Mouse (Mus musculus) forebrain, embryonic 13.5 days (tissue): Measurements from ENCODE around the gene Dapp1. TPM values are rescaled to one million over a fixed set of nuclear protein-coding genes. Genes with fewer than 3 reads are reported as not detected.
"Not testable (repeated sequence)": the region's sequence is repeated elsewhere in the genome, so short reads cannot be mapped to it uniquely, and the experiment has no call there.

Experiments
- ATAC-seq: fragments of 200-750 bp; cut with Nextera tagmentation; 2 replicates; pipeline ENCODE4 v1.8.0; 2017
- H3K27ac ChIP-seq: fragments of 300-500 bp; sonication (generic); 2 replicates; pipeline ENCODE4 v1.5.1; 2015; ENCODE audit warnings: inconsistent platforms, mild to moderate bottlenecking, moderate library complexity
- H3K27me3 ChIP-seq: fragments of 300-500 bp; sonication (generic); 2 replicates; pipeline ENCODE4 v1.6.1; 2015; ENCODE audit warnings: mild to moderate bottlenecking, inconsistent platforms
- H3K36me3 ChIP-seq: fragments of 300-500 bp; sonication (generic); 2 replicates; pipeline ENCODE4 v1.6.1; 2015; ENCODE audit warnings: mild to moderate bottlenecking, inconsistent platforms; ENCODE audit not compliant: poor library complexity, severe bottlenecking
- H3K4me1 ChIP-seq: fragments of 300-500 bp; sonication (generic); 2 replicates; pipeline ENCODE4 v1.6.1; 2015; ENCODE audit warnings: inconsistent platforms
- H3K4me2 ChIP-seq: fragments of 300-500 bp; sonication (generic); 2 replicates; pipeline ENCODE4 v1.6.1; 2015; ENCODE audit warnings: inconsistent platforms, mild to moderate bottlenecking, moderate library complexity
- H3K4me3 ChIP-seq: fragments of 300-500 bp; sonication (generic); 2 replicates; pipeline ENCODE4 v1.5.1; 2015; ENCODE audit warnings: mild to moderate bottlenecking, inconsistent platforms
- H3K9ac ChIP-seq: fragments of 300-500 bp; sonication (generic); 2 replicates; pipeline ENCODE4 v1.6.1; 2015; ENCODE audit warnings: mild to moderate bottlenecking, inconsistent platforms
- H3K9me3 ChIP-seq: fragments of 300-500 bp; sonication (generic); replicated peaks from 2 replicates; pipeline ENCODE4 v1.6.1; 2016; ENCODE audit warnings: inconsistent platforms
- WGBS: fragments of 180-500 bp; shearing (Covaris S2); methylation state at CpG from one replicate; pipeline ENCODE4 v1.1.7; 2015; 5-methylcytosine and 5-hydroxymethylcytosine counted together
- polyA plus RNA-seq: library from polyadenylated mRNA; unstranded; fragments of >200 nt; fragmentation: Nextera tagmentation; extraction: Ambion mirVana; gene quantifications from 2 replicates; pipeline ENCODE4 v1.2.1, GENCODE M21; 2015

Dapp1 gene
- polyA plus RNA-seq, 1 experiment from 2014 or later, result 3.9 TPM

DNA sequence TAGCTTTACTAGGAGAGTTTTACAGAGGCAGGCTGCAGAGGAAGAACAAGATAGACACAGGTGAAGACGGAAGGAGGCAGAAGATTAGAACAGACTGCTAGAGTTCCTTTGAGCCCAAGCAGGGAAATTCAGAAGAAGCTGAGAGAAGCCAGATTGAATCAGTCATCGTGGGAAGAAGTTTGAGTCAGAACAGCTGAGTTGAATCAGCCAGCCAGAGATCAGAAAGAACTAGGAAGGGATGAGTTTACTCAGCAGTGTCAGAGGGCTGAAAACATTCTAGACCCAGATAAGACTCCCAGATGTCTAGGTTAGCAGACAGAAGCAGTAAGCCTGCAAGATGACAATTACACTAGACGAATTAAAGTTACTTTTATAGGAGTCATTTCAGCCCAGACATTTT lies 47.4 kb downstream of the Dapp1 start:
- 79% methylated on average over 3 of the region's 3 CpGs for WGBS
- ATAC-seq, result no peak
- H3K9ac ChIP-seq, result no peak overlapping the region
- H3K9me3 ChIP-seq, result no peaks in the 10 kb centered on the region
- peaks cover 21% of the 10 kb centered on the region for H3K36me3 ChIP-seq
- no peak overlapping the region for H3K27ac ChIP-seq
- no peaks in the 10 kb centered on the region for H3K27me3 ChIP-seq
- H3K4me3 ChIP-seq, result no peak overlapping the region
- H3K4me2 ChIP-seq, result no peak overlapping the region
- H3K4me1 ChIP-seq, result no peaks in the 10 kb centered on the region

DNA sequence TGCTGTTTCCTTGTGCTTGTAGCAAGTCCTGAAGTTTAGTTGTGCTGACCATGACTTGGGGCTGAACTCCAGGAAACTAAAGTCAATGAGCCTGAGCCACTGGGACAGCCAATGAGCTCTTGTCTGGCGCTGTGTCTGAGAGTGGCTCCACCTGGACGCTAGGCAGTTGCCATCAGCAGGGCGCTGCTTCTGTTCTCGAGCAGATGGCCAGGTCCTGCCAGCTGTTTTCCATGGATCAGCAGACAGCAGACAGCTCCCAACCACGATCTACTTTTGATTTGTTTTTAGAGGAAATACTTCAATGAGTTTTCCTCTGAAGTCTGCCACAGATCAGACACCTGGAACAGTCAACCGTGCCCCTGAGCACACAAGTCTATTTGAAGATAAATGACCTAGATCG lies 48.6 kb downstream of the Dapp1 start:
- Histone ChIP-seq H3K36me3 (peaks cover 29% of the 10 kb centered on the region), H3K4me1 (no peaks in the 10 kb centered on the region), H3K27me3 (no peaks in the 10 kb centered on the region), H3K4me2 (no peak overlapping the region), H3K9me3 (no peaks in the 10 kb centered on the region), H3K27ac (no peak overlapping the region), H3K4me3 (no peak overlapping the region), H3K9ac (no peak overlapping the region)
- no peak for ATAC-seq
- 84% methylated on average over 7 of the region's 7 CpGs for WGBS

DNA sequence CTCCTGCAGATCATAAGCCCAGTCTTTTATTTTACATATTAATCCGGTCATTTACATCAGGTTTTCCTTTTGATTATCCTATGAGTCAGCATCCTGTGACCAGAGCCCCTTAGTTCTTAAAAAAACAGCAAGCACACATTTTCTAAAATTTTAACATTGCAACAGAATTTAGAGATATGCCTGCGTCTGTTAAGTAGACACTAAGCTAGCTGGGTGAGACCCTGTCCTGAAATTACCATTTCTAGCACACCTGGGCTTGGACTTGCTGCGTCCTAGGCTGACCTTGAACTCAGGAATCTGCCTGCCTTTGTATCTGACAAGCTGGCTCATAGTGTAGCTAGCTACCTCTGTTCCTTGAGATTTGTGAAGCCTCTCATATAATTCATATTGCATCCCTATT lies 51.4 kb downstream of the Dapp1 start:
- 90% methylated on average over 3 of the region's 3 CpGs for WGBS
- peaks cover 55% of the 10 kb centered on the region for H3K36me3 ChIP-seq
- no peak for ATAC-seq

DNA sequence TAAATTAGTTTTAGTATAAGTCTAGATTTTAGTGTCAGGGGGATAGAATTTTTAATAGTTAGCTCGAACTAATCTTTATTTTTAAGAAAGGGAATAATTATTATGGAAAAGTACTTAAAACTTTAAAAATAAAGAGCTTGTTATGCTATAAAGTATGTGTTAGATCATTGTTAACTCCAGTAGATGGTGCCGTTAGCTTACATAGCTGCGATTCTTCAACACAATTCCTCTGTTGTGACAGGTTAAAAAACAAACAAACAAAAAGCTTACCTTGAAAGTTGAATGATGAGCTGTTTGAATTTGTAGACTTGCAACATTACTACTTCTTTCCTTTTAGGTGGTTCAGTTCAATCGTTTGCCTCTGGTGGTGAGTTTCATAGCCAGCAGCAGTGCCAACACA lies 54.3 kb downstream of the Dapp1 start:
- peaks cover 68% of the 10 kb centered on the region for H3K36me3 ChIP-seq
- H3K9me3 ChIP-seq, result no peaks in the 10 kb centered on the region

More for the DNA sequence above, 51.4 kb downstream of the Dapp1 start:
- H3K4me2 ChIP-seq, result no peak overlapping the region
- no peak overlapping the region for H3K9ac ChIP-seq
- H3K27me3 ChIP-seq, result no peaks in the 10 kb centered on the region
- H3K4me1 ChIP-seq, result no peaks in the 10 kb centered on the region
- H3K4me3 ChIP-seq, result no peak overlapping the region
- H3K9me3 ChIP-seq, result no peaks in the 10 kb centered on the region
- H3K27ac ChIP-seq, result no peak overlapping the region

DNA sequence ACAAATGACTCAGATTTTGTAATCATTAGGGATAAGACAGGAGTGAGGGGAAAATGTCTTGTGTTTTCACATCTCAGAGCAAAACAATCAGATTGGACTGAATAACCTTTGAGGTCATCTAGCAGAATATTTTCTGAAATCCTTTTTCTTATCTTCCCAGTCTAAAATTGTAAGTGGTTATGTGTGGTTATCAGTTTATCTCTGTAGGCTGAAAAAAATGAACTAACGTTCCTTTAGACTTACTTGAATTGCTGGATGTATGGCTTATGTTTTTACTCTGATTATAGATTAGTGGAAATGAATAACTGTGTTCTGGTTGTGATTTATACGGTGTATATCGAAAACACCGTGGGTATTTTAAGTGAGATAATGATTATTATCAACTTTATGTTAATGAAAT lies 60.8 kb downstream of the Dapp1 start:
- Histone ChIP-seq H3K36me3 (peaks cover 30% of the 10 kb centered on the region), H3K27me3 (no peaks in the 10 kb centered on the region), H3K9me3 (no peaks in the 10 kb centered on the region), H3K27ac (no peak overlapping the region), H3K4me2 (no peak overlapping the region), H3K4me3 (no peak overlapping the region), H3K4me1 (peaks cover 19% of the 10 kb centered on the region), H3K9ac (no peak overlapping the region)
- WGBS, result 95% methylated on average over 4 of the region's 4 CpGs
- no peak for ATAC-seq

More for the DNA sequence above, 54.3 kb downstream of the Dapp1 start:
- Histone ChIP-seq H3K9ac (no peak overlapping the region), H3K4me1 (no peaks in the 10 kb centered on the region), H3K4me3 (no peak overlapping the region), H3K27ac (no peak overlapping the region), H3K27me3 (no peaks in the 10 kb centered on the region), H3K4me2 (no peak overlapping the region)
- no peak for ATAC-seq
- WGBS, result 92% methylated on average over 4 of the region's 4 CpGs

DNA sequence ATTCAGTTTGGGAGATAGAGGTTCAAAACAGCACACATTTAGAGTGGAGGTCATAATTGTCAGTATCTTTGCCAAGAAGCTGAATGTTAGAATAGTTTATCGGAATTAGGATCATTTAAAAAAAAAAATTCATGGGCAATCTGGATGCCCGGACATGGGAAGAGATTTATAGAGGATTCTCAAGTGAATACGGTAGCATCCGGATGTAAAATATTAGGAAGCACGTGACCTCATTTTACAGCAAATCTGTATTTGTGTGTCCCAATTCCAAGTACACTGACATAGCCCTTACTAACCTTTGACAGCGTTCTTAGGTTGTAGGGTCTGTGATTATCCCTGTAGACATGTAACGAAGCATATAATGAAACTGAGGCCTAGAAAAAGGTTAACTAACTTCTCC lies 61.9 kb downstream of the Dapp1 start:
- Histone ChIP-seq H3K27ac (no peak overlapping the region), H3K4me1 (peaks cover 19% of the 10 kb centered on the region), H3K9me3 (no peaks in the 10 kb centered on the region), H3K9ac (peak overlapping the region; percentile 88), H3K27me3 (no peaks in the 10 kb centered on the region), H3K4me3 (peak overlapping the region; percentile 93), H3K36me3 (peaks cover 23% of the 10 kb centered on the region), H3K4me2 (peak overlapping the region; percentile 81)
- no peak for ATAC-seq
- 94% methylated on average over 7 of the region's 7 CpGs for WGBS

DNA sequence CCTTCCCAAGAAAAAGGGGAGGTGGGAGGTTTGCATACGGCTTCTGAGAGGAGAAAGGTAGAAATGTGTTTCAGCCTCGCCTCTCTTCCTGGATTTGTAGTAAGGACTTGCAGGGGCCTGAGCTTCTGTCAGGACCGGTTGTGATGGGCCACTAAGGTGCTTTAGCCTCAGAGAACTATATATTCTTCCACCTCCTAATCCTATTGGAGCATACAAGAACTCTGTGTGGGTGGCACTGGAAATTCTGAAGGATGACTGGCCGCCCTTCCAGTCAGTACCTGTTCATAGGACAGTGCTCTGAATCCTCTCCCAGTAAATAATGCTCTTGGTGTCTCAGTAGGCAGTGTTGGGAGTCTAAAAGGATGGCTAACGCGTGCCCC lies 62.4 kb downstream of the Dapp1 start:
- Histone ChIP-seq H3K4me2 (peak overlapping the region; percentile 81), H3K27ac (peak overlapping the region; percentile 80; the same call in 1 of the 2 replicates), H3K9ac (peak overlapping the region; percentile 88), H3K9me3 (no peaks in the 10 kb centered on the region), H3K27me3 (no peaks in the 10 kb centered on the region), H3K4me3 (peak overlapping the region; percentile 93), H3K36me3 (peaks cover 19% of the 10 kb centered on the region), H3K4me1 (peaks cover 19% of the 10 kb centered on the region)
- ATAC-seq, result peak; percentile 19
- WGBS, result 19% methylated on average over 6 of the region's 6 CpGs

DNA sequence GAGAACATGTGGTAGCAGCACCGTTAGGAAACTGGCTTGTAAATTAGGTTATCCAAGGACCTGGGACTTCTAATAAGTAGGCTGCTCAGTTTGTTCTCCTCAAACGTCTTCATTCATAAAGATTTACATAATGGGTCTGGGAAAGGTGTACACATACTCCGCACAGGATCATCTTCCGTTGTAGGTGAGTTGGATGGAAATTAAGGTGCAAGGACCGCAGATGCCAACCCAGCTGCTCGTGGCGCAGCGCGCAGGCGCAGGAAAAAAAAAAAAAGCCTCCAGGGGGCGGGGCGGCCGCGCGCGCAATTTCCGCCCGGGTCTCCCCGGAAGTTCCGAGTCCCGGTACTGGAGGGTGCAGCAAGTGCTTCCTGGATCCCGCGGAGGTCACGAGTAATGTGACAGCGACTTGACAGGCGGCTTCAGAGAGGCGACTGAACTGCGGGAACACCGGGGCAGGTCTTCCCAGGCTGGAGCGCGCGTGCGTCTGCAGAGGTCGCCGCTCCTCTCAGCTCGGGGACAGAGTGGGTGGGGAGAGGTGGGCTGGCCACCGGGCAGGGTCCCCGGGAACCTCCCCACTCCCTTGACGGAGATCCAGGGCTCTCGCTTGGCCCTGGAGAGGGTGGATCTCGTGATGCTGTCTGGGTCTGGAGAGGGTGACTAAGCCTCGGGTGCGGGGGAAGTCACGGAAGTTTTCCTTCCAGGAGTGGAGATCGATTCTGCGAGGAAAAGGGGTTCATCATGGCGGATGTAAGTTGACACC lies 63.0 kb downstream of the Dapp1 start, which contains the start of gene Lamtor3:
Gene Lamtor3, plus strand, starts transcription at position 335 of the 760 bp plus-strand sequence.
- under 1% methylated on average over 47 of the region's 47 CpGs for WGBS
- peak within 1 kb of the TSS; percentile 88 for H3K9ac ChIP-seq
- H3K4me3 ChIP-seq, result peak within 1 kb of the TSS; percentile 93
- H3K27me3 ChIP-seq, result no peaks in the 10 kb centered on the region
- no peaks in the 10 kb centered on the region for H3K9me3 ChIP-seq
- ATAC-seq, result peak; percentile 95
- peak within 1 kb of the TSS; percentile 80 for H3K27ac ChIP-seq
- peaks cover 15% of the 10 kb centered on the region for H3K36me3 ChIP-seq
- peaks cover 19% of the 10 kb centered on the region for H3K4me1 ChIP-seq
- H3K4me2 ChIP-seq, result peak within 1 kb of the TSS; percentile 81

DNA sequence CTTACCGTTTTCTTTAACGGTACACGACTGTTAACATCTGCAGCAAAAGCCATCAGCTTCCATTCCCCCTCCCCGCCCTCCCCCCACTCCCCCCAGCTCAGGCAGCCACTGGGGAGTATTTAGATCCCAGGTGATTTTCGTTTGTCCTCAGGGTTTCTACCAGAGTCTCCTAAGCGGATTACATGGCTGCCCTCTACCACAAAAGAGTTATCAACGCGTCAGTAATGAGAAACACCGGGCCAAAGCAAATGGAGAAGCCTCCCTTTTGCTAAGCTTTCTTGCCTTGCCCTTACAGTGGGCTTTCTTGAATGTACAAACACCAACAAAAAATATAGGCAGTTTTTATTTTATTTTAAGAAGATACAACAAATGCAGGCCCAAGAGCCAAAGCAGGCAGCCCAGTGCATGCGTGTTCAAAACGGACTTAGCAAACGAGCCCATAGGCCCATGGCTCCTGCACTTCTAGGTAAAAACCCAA lies 63.6 kb downstream of the Dapp1 start:
- 5% methylated on average over 12 of the region's 12 CpGs for WGBS
- H3K4me3 ChIP-seq, result peak overlapping the region; percentile 93
- peaks cover 15% of the 10 kb centered on the region for H3K36me3 ChIP-seq
- peak overlapping the region; percentile 88 for H3K9ac ChIP-seq
- ATAC-seq, result peak; percentile 48
- H3K4me1 ChIP-seq, result peaks cover 19% of the 10 kb centered on the region
- H3K27me3 ChIP-seq, result no peaks in the 10 kb centered on the region
- H3K27ac ChIP-seq, result peak overlapping the region; percentile 80
- H3K4me2 ChIP-seq, result peak overlapping the region; percentile 81
- H3K9me3 ChIP-seq, result no peaks in the 10 kb centered on the region

DNA sequence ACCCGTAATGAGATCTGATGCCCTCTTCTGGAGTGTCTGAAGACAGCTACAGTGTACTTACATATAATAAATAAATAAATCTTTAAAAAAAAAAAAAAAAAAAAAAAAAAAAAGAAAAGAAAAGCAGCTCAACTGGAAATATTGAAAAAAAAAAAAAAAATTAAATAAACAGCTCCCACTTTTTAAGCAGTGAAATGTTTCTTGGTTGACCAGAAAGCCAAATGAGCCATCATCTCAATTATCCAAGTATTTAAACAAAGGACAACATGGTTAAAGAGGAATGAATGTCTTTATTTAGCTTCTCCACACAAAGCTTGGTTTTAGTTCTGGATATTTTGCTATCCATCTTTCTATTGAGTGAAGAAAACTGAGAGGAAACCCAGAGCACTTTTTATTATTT lies 66.8 kb downstream of the Dapp1 start:
- no CpG with 5 or more reads among the region's 1 CpGs for WGBS
- not testable (repeated sequence) for H3K4me2 ChIP-seq, H3K9ac ChIP-seq, H3K9me3 ChIP-seq, ATAC-seq, H3K36me3 ChIP-seq, H3K4me3 ChIP-seq, H3K27ac ChIP-seq, H3K27me3 ChIP-seq
- peaks cover 17% of the 10 kb centered on the region for H3K4me1 ChIP-seq

DNA sequence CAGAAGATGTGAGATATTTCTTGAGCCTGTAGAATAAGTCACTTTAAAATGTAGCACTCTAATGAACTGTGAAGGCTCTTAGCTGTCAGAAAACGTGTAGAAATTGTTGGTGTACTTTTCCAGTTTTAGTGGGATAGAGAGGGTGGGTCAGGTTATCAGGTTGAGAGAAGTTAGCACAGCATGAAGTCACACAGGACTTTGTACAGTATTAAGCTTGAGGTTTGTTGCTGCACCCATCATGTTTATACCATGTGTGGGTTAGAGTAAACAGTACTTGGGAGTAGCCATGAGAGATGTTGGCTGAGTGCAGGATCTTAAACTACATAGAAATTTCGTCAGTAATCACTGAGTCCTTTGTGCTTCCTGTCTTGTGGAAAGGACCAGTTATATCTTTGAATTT lies 68.3 kb downstream of the Dapp1 start:
- H3K9ac ChIP-seq, result no peak overlapping the region

DNA sequence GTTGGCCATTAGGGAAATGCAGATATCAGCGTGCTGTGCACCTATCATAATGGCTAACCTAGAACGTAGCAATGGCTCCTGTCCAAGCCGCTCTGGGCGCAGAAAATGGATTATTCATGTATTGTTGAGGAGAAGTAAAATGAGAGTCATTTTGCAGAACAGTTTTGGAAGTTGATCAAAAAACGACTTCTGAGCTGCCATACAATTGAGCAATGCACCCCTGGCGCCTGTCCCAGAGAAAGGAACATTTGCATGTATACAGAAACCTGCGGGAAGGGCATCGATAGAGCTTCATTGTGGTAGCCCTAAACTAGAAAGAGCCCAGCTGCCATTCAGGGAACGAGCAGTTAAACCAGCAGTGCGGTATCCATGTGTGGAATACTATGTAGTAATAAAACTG lies 81.2 kb downstream of the Dapp1 start:
- Histone ChIP-seq H3K9me3 (0 out of 2 replicates have a peak, but pooled peaks cover 2% of the 10 kb centered on the region), H3K27ac (no peak overlapping the region), H3K36me3 (peaks cover 33% of the 10 kb centered on the region), H3K4me1 (peaks cover 12% of the 10 kb centered on the region), H3K4me2 (no peak overlapping the region), H3K9ac (no peak overlapping the region), H3K27me3 (no peaks in the 10 kb centered on the region), H3K4me3 (no peak overlapping the region)
- ATAC-seq, result peak; percentile 43
- WGBS, result 62% methylated on average over 10 of the region's 10 CpGs

More for the DNA sequence above, 68.3 kb downstream of the Dapp1 start:
- Histone ChIP-seq H3K4me2 (no peak overlapping the region), H3K9me3 (no peaks in the 10 kb centered on the region), H3K27ac (no peak overlapping the region), H3K36me3 (no peaks in the 10 kb centered on the region), H3K27me3 (no peaks in the 10 kb centered on the region), H3K4me3 (no peak overlapping the region), H3K4me1 (peaks cover 9% of the 10 kb centered on the region)
- no peak for ATAC-seq
- 79% methylated on average over 2 of the region's 2 CpGs for WGBS
